Mouse (Mus musculus) ovary, postnatal 10 days (tissue): ENCODE results near the gene Nfx1.
"Not testable (repeated sequence)": the region's sequence is repeated elsewhere in the genome, so short reads cannot be mapped to it uniquely, and the experiment has no call there.

Experiments
- DNase-seq: peaks from one replicate; pipeline ENCODE4 v3.0.0; 2022; ENCODE audit warnings: low spot score

The Nfx1 gene

DNA sequence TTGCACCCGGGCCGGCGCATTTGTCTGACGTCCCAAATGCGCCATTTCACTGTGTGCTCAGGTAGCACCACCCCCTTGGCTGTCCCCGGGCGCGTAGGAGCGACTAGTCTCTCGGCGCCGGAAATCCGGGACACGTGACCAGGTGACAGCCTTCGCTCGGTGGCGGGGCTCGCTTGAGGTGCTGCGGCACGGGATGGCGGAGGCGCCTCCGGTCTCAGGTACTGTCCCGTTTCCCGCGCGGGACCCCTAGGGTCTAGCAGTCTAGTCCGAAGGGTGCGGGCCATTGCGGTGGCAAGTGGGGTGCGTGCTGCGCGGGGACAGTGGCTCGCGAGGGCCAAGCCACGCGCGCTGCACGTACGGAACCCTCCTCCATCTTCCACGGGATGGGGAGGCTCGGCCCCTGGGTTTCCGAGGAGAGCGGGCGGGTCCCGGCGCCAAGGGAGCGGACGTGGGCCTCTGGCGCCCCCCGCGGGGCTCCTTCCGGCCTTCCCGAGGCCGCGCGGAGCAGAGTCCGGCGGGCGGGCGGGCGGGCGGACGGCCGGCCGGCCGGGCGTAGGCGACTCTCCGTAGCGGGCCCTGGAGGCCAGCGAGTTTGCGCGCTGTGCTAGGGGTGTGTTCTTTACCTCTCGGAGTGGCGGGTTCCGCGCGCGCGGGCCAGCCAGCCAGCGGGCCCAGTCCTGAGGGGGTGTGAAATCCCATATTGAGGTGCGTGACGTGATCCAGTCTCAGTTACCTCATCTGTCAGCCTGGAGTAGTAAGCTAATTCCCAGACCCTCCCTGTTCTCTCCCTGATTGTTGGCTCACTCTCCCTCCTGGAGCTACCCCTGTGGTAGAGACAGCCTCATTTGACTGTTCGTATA is at the start of gene Nfx1:
TSS of gene Nfx1 (plus strand) at position 65 of the 860 bp plus-strand sequence.
- DNase-seq = peak; percentile 90

DNA sequence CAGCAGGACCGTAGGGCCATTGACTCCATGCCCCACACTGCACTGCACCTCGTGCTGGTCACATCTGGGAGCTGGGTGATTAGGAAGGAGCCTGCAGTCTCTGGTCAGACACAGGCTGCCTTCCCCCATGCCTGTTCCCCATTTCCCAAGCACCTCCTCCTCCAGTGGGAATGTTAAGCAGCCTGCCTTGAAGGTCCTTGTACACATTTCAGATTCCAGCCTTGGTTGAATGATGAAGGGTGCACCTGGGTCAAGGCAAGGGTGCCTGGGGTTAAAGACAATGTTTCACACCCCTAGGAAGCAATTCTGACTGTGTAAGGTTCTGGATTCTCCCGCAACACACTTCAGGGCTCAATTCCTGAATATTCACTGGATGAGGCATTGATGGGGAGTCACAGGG is 49.4 kb upstream of the Nfx1 start:
- no peak for DNase-seq

DNA sequence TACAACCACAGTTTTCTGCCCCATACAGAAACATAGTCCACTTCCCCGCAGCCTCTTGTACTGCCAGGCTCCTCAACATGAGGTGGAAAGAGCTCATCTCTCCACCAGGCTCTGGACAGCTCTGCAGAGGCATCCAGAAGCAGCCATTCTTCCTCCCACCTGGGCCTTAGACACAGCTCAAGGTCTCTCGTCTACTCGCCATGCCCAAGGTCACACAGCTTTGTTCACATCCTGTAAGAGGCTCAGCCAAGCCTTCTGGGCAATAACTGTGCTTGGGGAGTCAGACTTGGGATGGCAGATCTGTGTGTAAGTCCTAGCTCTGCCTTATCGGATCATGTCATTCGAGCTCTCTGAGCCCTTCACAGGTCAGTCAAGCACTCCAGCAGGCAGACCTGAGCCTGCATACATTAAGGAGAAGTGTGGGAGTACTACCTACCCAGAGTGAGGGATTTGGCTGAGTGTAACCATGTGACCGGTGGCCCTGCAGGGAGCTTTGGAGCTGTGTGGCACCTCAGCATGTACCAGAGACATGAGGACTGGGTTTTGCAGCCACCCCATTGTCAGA is 47.5 kb upstream of the Nfx1 start:
- DNase-seq = no peak

DNA sequence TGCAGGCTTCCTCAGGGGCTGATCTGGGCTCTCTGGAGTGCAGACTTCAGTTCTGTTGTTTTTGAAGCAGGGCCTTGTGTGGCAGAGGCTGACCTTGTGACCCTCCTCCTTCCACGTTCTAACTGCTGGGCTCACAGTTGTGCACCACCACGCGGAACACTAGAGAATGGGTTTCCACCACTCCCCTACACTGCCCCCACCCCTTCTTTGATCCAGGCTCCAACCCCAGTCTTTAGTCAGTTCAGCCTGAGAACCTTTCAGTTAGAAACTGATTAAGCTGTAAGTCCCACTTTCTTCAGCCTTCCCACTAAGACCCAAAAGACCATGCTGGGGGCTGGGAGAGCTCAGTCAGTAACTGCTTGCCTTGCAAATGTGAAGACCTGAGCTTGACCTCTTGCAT is 45.1 kb upstream of the Nfx1 start:
- no peak for DNase-seq

DNA sequence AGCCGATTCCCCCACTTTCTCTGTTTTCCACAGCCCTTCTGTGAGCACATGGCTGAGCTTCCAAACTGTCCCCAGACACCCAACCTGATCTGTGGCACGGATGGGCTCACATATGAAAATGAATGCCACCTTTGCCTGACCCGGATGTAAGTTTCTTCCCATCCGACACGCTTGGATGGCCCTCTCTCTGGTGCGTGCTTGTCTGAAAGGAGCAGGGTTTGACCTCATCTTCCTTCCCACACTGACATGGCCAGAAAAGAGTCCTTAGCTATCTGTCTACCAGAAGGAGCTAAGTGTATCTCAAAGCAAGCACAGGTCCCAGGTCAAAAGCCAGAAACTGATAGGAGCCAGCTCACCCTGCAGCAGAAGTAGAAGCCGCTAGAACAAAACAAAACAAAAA is 41.7 kb upstream of the Nfx1 start:
- DNase-seq = no peak

DNA sequence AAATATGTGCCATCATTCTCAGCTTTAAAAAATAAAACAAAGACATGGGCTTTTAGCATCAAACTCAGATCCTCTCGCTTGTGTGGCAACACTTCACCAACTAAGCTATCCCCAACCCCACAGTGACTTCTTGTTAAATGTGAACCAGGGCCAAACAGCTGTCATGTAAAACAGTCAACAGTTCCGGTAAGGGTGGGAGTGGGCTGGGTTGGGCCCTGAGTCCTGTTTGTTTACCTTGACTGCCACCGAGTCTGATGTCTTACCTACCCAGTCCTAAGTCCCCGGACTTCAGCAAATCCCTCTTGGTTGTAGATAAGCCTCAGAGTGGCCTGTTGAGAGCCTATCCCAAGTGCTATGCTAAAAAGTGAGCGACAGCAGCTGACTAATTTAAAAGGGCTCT is 37.0 kb upstream of the Nfx1 start:
- no peak for DNase-seq

DNA sequence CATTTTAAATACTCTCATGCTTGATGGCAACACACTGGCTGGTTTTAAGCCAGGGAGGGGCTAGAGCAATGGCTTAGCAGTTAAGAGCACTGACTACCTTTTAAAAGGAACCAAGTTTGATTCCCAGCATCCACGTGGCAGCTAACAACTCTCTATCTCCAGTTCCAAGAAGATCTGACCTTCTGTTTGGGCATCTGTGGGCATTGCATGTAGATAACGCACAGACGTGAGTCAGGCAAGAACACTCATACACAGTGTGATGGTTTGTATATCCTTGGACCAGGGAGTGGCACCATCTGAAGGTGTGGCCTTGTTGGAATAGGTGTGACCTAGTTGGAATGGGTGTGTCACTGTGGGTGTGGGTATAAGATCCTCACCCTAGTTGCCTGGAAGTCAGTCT is 36.3 kb upstream of the Nfx1 start:
- DNase-seq = not testable (repeated sequence)

DNA sequence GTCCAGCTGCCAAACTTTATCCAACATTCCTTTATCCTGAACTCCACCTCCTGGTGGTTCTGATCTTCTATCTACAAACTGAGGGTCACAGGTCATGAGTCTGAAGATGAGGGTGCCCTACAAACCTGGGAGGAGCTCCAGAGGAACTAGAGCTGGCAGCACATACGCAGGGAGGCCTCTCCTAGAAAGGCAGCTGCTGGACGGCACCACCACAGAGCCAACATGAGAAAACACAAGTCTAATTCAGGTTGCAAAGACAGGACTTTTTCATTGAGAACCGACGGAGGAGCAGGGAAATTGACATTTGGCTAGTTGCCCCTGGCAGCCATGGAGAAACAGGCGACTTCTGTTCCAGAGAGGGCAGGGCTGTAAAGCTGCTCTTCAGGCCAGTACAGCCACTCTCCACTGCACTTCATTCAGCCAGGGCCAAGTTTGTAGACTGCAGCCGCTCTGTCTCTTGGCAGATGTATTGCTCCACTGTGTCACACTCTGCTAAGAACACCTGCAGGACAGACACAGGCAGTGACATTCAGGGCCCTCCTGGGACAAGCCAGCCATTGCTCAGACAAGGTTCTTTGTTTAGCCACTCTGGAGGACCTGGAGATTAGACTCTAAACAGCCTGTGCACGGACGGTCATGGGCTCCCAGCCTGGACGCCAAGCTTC is 34.4 kb upstream of the Nfx1 start:
- DNase-seq = no peak

DNA sequence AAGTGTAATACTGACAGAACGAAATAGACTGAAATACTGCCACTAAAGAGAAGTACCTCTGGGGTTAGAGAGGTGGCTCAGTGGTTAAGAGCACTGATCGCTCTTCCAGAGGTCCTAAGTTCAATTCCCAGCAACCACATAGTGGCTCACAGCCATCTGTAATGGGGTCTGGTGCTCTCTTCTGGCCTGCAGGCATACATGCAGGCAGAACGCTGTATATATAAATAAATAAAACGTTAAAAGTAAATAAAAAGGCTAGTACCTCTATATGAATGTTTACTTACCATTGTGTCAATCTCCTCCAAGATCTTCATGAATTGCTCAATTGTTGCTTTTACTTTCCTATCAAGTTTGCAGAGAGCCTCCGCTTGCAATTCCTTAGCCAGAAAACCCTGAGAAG is 31.9 kb upstream of the Nfx1 start:
- DNase-seq = no peak

DNA sequence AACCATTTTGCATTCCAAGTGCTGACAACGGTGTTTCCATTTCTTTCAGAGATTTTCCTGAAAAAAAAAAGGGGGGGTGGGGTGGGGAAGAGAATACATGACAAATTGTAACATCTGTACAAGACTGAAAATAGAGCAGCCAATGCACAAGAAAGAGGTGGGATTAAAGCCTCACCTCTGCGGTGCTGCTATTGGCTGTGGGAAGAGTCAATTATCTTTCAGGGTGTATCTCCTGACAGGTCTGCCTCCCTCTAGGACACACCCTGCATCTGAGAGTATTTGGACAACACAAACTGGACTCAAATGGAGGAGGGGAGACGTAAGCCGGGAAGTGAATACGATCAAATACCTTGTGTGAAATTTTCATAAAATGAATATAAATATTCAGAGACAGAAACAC is 27.1 kb upstream of the Nfx1 start:
- DNase-seq = no peak

DNA sequence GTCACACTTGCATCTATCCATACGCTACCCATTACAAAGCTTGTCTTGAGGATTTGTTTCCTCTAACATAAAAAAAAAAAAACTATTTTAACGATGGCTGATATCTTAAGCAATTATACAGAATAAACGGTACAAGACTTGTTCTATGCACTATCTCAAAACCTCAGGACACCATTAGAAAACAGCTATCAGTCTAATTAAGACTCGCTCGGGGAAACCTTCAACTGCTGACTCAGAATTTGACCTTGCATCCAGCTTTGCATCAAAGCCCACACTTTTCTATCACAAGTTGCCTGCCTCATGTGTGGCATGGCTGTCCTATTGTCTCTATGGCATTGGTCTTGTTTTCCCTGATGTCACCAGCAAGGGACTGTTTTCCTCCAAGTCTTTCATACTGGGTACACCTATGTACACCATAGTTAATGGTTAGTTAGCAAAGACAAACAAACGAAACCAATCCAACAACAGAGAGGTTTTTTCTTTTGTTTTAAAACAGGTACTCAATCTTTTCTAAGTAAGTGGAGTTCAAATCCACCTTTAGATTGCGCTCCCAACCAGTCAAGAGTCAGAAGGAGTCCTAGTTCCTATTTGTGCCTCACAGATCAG is 24.1 kb upstream of the Nfx1 start:
- DNase-seq = no peak

DNA sequence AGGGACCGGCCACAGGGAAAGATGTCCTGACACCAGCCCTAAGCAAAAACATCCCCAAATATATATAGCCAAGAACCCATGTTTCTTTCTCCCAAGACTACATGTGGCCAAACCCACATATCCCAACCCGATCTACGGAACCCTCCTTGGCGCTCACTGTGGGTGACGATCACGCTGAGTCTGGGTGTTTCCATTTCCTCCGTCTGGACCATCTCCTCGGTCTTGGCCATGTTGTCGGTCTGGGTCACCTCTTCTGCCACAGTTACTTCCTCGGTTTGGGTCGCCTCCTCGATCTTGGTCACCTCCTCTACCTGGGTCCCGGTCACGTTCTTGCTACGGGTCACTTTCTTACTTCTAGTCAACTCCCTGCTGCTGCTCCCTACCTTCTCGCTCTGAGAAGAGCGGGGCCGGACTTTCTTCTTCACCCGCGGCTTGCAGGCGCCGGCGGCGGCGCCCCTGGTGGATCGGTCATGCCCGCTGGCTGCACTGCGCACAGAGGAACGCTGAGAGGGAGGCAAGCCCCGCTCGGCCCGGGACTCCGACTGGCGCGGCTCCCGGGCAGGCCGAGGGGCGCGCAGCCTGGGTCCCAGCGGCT is 23.0 kb upstream of the Nfx1 start:
- DNase-seq = no peak

DNA sequence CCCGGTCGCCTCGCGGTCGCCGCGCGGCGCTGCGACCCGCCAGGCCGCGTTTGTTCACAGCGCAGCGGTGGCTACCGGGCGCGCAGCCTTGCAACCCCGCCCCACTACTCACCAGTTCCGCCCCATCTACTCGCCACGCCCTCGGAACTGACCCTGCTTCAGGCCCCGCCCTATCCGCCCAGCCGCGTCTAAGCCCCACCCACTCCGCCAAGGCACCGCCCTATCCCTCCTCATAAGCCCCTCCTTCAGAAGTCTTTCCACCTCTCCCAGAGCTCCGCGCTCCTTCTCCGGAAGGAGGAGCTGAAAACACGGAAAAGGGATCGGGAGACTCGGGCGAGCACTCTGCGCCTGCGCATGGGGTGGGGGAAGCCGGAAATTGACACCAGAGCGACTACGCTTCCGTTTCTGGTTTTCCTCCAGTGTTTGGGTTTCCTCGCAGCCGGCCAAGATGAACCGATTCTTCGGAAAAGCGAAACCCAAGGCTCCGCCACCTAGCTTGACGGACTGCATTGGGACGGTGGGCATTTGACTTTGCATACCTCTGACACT is 22.5 kb upstream of the Nfx1 start, which contains the start of the genes Bag1 and Chmp5:
TSS of gene Bag1 (minus strand) at position 135 of the 549 bp plus-strand sequence.
TSS of gene Chmp5 (plus strand) at position 248 of the 549 bp plus-strand sequence.
- DNase-seq = peak; percentile 90

DNA sequence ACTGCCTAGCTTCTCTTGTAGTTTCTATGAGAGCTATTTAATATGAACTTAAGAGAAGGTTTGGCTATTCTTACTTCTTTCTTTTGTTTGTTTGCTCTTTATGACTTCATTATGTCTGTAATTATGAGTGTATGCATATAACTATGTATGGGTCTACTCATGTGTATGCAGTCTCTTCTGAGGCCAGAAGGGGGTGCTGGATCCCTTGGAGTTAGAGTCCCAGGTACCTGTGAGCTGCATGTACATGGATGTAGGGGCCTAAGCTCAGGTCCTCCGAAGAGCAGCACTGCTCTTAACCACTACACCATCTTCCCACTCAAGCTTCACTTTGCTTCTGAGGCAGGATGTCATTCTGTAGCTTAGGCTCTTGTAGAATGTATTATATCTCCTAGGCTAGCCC is 17.2 kb upstream of the Nfx1 start:
- no peak for DNase-seq

DNA sequence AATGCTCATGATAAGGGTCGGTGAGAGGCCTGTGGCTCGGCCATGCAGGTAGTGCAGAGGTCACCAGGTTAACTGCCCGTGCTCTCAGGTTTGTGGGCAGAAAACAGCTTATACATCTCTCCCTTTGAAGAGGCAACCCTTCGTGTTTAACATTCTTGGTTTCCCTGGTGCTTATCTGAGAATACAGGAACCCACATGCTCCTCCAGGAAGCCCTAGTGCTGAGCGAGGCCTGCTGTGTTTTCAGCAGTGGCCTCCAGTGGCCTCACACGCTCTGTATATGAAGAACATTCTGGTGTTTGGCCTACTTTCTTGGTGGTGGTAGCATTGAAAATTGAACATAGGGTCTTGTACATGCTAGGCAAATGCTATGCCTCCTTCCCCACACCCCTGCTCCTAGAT is 14.8 kb upstream of the Nfx1 start:
- DNase-seq = no peak

DNA sequence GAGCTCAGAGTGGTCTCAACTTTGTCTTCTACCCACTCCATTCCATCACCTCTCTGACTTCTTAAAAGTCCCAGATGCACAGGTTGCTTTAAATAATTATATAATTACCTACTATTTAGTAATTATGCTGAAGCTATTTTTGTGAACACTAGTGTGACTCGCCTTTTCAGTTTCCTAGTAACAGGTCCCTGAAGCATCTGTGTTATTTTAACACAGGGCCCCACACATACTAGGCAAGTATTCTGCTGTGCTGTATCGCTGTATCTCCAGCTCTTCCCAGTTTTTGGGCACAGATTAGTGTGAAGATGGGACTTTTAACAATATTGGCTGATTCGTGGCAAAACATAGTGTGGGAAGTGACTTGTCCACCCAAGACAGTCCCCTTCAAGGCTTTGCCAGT is 7.2 kb upstream of the Nfx1 start:
- DNase-seq = no peak

DNA sequence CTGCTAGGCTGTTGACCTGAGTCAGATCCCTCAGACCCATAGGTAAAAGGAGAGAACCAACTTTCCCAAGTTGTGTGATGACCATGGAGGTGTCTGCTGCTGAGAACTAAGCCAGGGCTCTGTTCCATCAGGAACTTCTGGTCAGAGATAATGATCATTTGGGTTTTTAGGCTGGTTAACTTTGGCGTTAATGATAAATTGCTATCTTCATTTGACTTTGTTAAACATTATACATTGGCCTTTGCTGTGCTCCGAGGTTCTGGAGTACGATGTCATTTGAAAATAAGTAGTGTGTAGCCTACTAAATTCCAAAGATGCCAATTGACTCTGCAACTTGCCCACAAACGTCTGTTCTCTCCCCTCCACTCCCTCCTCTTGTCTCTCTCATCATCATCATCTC is 1.5 kb upstream of the Nfx1 start:
- DNase-seq = no peak

DNA sequence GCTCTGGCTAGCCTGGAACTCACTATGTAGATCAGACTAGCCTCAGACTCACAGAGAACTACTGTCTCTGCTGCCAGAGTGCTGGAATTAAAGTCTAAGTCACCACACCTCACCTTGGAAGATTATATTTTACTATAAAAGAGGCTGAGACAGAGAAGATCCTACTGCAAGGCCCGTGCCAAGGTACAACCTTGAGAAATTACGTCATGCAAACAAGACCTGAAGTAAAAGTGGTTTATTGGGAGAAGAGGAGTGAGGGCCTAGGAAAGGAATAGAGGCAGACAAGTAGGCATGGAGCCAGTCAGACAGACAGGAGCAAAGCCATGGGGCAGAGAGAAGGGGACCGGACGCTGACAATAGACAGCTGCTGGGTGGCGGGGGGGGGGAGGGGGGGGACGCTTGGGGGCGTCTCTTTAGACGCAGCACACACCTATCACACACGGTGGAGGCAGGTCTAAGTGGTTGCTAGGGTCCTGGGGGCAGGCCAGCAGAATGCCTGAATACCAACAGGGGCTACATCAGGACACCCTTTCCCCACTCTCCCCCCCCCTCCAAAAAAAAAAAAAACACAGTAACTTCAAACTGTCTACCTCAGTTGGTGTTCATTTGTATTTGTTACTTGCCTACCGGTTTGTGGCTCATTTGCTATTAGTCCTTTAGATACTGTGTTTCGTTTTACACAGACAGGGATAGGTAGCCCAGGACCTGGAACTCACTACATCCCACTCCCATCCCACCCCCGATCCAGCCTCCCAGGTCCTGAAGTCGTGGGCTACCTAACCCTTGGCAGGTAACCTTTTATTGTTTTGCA is 720 bp upstream of the Nfx1 start:
- DNase-seq = no peak

DNA sequence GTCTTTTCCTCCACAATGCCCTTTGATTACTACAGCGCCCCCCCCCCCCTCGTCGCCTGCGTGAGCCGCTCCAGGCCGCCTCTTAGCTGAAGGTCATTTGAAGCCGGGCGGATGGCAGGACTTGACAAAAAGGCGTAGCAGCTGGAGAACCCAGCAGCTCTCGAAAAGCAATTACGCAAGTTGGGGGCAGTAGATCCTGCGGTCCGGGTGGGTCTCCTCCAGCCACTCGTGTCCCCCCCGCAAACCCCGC is 189 bp upstream of the Nfx1 start:
- no peak for DNase-seq

DNA sequence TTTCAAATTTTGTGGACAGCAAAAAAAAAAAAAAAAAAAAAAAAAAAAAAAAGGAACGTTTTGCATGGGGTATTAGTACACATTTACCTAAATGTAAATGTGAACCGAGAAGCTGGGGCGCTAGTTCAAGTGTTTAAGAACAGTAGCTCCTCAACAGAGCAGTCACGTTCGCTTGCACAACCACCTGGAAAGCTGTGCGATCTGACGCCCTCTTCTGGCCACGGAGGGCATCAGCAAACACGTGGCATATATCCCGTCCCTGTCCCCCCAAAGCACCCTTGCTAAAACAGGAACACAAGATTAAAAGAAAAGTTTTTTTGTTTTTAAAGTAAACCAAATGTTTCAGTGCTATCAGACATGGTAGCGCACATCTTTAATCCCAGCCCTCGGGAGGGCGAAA is 1.0 kb downstream of the Nfx1 start:
- DNase-seq = no peak

DNA sequence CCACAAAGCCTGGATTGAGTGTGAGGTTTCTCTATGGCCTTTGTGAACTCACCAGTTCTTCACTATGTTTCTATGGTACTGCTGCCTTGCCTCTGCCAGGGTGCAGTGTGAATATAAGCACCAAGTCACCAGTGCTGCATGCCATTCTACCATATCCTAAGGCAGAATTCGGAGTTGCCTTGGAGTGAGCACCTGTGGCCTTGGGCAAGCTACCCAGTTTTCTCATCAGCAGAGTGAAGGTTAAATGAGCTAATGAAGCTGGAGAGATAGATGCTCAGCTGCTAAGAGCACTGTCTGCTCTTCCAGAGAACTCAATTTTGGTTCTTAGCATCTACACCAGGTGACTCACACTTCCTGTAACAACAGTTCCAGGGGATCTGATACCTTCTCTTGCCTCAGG is 3.3 kb downstream of the Nfx1 start:
- DNase-seq = no peak

DNA sequence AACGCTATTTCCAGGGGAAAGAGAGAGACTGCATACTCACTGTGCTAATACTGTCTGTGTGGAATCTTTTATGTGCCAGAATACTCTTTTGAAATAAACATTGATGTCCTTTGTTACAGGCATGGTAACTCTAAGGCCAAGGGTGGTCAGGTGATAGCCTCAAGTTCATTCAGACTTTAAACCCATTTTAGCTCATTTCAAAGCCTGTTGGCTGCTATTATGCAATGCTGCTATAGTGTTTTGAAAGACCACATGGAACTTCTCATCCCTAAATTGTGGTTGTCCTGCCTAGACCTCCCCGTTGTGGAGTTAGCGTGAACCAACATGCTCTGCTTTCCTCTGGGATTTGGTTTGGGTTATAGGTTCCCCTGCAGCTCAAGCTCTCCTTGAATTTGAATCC is 5.0 kb downstream of the Nfx1 start:
- DNase-seq = no peak
